Mouse (Mus musculus): ENCODE measurements around the gene Slc48a1. TPM values are rescaled to one million over a fixed set of nuclear protein-coding genes. Genes with fewer than 3 reads are reported as not detected.
A peak's percentile ranks its signal among the peaks of the same experiment; 100 is the strongest.

Gene Slc48a1
- total and polyA plus RNA-seq, 3 experiments: 116 to 299 TPM; not detected in 1

GRCm38 (mm10) chr15:97816199-97816994, 38.1 kb downstream of the Slc48a1 start:
- Histone ChIP-seq H3K9ac (ENCODE audit: control insufficient read depth, low read depth, low read length, poor library complexity, severe bottlenecking) (no peak overlapping the region), H3K4me1 (ENCODE audit: control insufficient read depth in 1 of 2, insufficient read depth in 2 of 2, low read length in 2 of 2) (0 out of 4 replicates have a peak, but pooled peaks cover 0 to 2% of the 10 kb centered on the region in 2 experiments), H3K27ac (ENCODE audit: control insufficient read depth, low read depth, low read length) (no peak overlapping the region), H3K27me3 (ENCODE audit: control insufficient read depth in 1 of 2, insufficient read depth in 2 of 2, low read length in 2 of 2) (no peaks in the 10 kb centered on the region), H3K79me2 (ENCODE audit: control insufficient read depth, insufficient read depth, low read length, poor library complexity) (peaks cover 76% of the 10 kb centered on the region), H3K9me3 (replicated peaks; ENCODE audit: insufficient read depth, low read length) (no peaks in the 10 kb centered on the region), H3K36me3 (ENCODE audit: control insufficient read depth in 1 of 2, insufficient read depth in 2 of 2, low read length in 2 of 2) (peaks cover 2 to 61% of the 10 kb centered on the region in 2 experiments; a peak in 3 of 4 replicates), H3K4me3 (ENCODE audit: control insufficient read depth in 1 of 2, insufficient read depth in 1 of 2, low read depth in 2 of 2, low read length in 2 of 2) (no peak overlapping the region)
- no peak for DNase-seq (ENCODE audit: low read depth, low spot score)
- TF ChIP-seq ETS1 (IDR thresholded peaks at IDR 0.05; ENCODE audit: low read depth, low read length): no peak
- TF ChIP-seq CTCF (IDR thresholded peaks at IDR 0.05 in 2 of 3, conservative IDR thresholded peaks at IDR 0.05 in 1 of 3; ENCODE audit: control insufficient read depth in 1 of 3, insufficient read depth in 1 of 3, low read depth in 2 of 3, low read length in 3 of 3, poor library complexity in 1 of 3, severe bottlenecking in 1 of 3): peak; percentile 63 to 75 (median 64)

GRCm38 (mm10) chr15:97819937-97820336, 41.6 kb downstream of the Slc48a1 start:
- H3K4me1 ChIP-seq (ENCODE audit: control insufficient read depth in 1 of 2, insufficient read depth in 2 of 2, low read length in 2 of 2): peaks cover 22 to 33% of the 10 kb centered on the region in 2 experiments
- DNase-seq (ENCODE audit: low read depth, low spot score): no peak
- H3K36me3 ChIP-seq (ENCODE audit: control insufficient read depth in 1 of 2, insufficient read depth in 2 of 2, low read length in 2 of 2): peaks cover 36 to 74% of the 10 kb centered on the region in 2 experiments

GRCm38 (mm10) chr15:97821321-97821982, 43.1 kb downstream of the Slc48a1 start:
- Histone ChIP-seq H3K9ac (ENCODE audit: control insufficient read depth, low read depth, low read length, poor library complexity, severe bottlenecking) (no peak overlapping the region), H3K79me2 (ENCODE audit: control insufficient read depth, insufficient read depth, low read length, poor library complexity) (peaks cover 88% of the 10 kb centered on the region), H3K27me3 (ENCODE audit: control insufficient read depth in 1 of 2, insufficient read depth in 2 of 2, low read length in 2 of 2) (no peaks in the 10 kb centered on the region), H3K36me3 (ENCODE audit: control insufficient read depth in 1 of 2, insufficient read depth in 2 of 2, low read length in 2 of 2) (peaks cover 48 to 64% of the 10 kb centered on the region in 2 experiments), H3K9me3 (replicated peaks; ENCODE audit: insufficient read depth, low read length) (no peaks in the 10 kb centered on the region), H3K27ac (ENCODE audit: control insufficient read depth, low read depth, low read length) (no peak overlapping the region), H3K4me1 (ENCODE audit: control insufficient read depth in 1 of 2, insufficient read depth in 2 of 2, low read length in 2 of 2) (peaks cover 33 to 46% of the 10 kb centered on the region in 2 experiments), H3K4me3 (ENCODE audit: control insufficient read depth in 1 of 2, insufficient read depth in 1 of 2, low read depth in 2 of 2, low read length in 2 of 2) (no peak overlapping the region)
- TF ChIP-seq USF2 (IDR thresholded peaks at IDR 0.05; ENCODE audit: borderline replicate concordance in 1 of 2, insufficient read depth in 1 of 2, low read depth in 1 of 2, low read length in 2 of 2): no peak
- 0 out of 6 replicates have a peak, but pooled peaks of 1 of the 3 experiments have one; percentile 5 for TF ChIP-seq CTCF (IDR thresholded peaks at IDR 0.05 in 2 of 3, conservative IDR thresholded peaks at IDR 0.05 in 1 of 3; ENCODE audit: control insufficient read depth in 1 of 3, insufficient read depth in 1 of 3, low read depth in 2 of 3, low read length in 3 of 3, poor library complexity in 1 of 3, severe bottlenecking in 1 of 3)
- TF ChIP-seq ELF1 (IDR thresholded peaks at IDR 0.05; ENCODE audit: low read depth, low read length): peak; percentile 40; the same call in 1 of the 2 replicates
- no peak for DNase-seq (ENCODE audit: low read depth, low spot score)

More at GRCm38 (mm10) chr15:97819937-97820336, 41.6 kb downstream of the Slc48a1 start:
- H3K4me3 ChIP-seq (ENCODE audit: control insufficient read depth in 1 of 2, insufficient read depth in 1 of 2, low read depth in 2 of 2, low read length in 2 of 2): no peak overlapping the region
- no peak overlapping the region for H3K27ac ChIP-seq (ENCODE audit: control insufficient read depth, low read depth, low read length)
- H3K79me2 ChIP-seq (ENCODE audit: control insufficient read depth, insufficient read depth, low read length, poor library complexity): peaks cover 90% of the 10 kb centered on the region
- H3K9me3 ChIP-seq (replicated peaks; ENCODE audit: insufficient read depth, low read length): no peaks in the 10 kb centered on the region
- TF ChIP-seq MAFK (IDR thresholded peaks at IDR 0.05; ENCODE audit: borderline replicate concordance, low read depth, low read length) (no peak), HCFC1 (IDR thresholded peaks at IDR 0.05; ENCODE audit: low read depth, low read length) (no peak), RCOR1 (IDR thresholded peaks at IDR 0.05; ENCODE audit: low read depth, low read length) (no peak), E2F4 (IDR thresholded peaks at IDR 0.05; ENCODE audit: borderline replicate concordance, low read depth, low read length) (no peak), UBTF (IDR thresholded peaks at IDR 0.05; ENCODE audit: borderline replicate concordance, insufficient read depth, low read depth, low read length) (no peak), ZKSCAN1 (IDR thresholded peaks at IDR 0.05; ENCODE audit: low read depth, low read length) (no peak), MEF2A (IDR thresholded peaks at IDR 0.05; ENCODE audit: extremely low read depth, insufficient replicate concordance, low read depth, low read length, poor library complexity, severe bottlenecking) (no peak), POLR2AphosphoS2 (IDR thresholded peaks at IDR 0.05; ENCODE audit: low read length) (no peak), GATA1 (IDR thresholded peaks at IDR 0.05; ENCODE audit: low read depth, low read length) (no peak), CHD1 (IDR thresholded peaks at IDR 0.05; ENCODE audit: low read depth, low read length) (no peak), SMC3 (IDR thresholded peaks at IDR 0.05; ENCODE audit: low read depth, low read length) (no peak)
- H3K9ac ChIP-seq (ENCODE audit: control insufficient read depth, low read depth, low read length, poor library complexity, severe bottlenecking): no peak overlapping the region
- H3K27me3 ChIP-seq (ENCODE audit: control insufficient read depth in 1 of 2, insufficient read depth in 2 of 2, low read length in 2 of 2): no peaks in the 10 kb centered on the region

All from MEL (cell line).